Mouse (Mus musculus): Measurements from ENCODE around the gene Map3k4. TPM values are rescaled to one million over a fixed set of nuclear protein-coding genes. Genes with fewer than 3 reads are reported as not detected.
"Not testable (repeated sequence)": the region's sequence is repeated elsewhere in the genome, so short reads cannot be mapped to it uniquely, and the experiment has no call there.

The Map3k4 gene
- total RNA-seq, 1 experiment, result 31.7 TPM

GRCm38 (mm10) chr17:12299371-12299770, 19.2 kb downstream of the Map3k4 start:
- in situ Hi-C loops (cut with MboI; ENCODE audit: low sequenced_read_pairs in 2 of 2, unreplicated experiment in 2 of 2), result no loop called here
- Histone ChIP-seq H3K36me3 (ENCODE audit: control insufficient read depth, insufficient read depth, low read length, poor library complexity, severe bottlenecking) (no peaks in the 10 kb centered on the region), H3K9me3 (ENCODE audit: control insufficient read depth, insufficient read depth, low read depth, low read length) (no peaks in the 10 kb centered on the region), H3K9ac (ENCODE audit: insufficient read depth, low read depth, low read length, poor library complexity, severe bottlenecking) (no peak overlapping the region), H3K27ac (ENCODE audit: insufficient read depth, low read depth, low read length, poor library complexity, severe bottlenecking) (no peak overlapping the region), H3K4me3 (ENCODE audit: insufficient read depth in 1 of 2, low read depth in 1 of 2, low read length in 2 of 2, poor library complexity in 1 of 2, severe bottlenecking in 1 of 2) (no peak overlapping the region), H3K4me1 (ENCODE audit: control insufficient read depth in 2 of 2, insufficient read depth in 2 of 2, low read length in 2 of 2, poor library complexity in 1 of 2) (peaks cover 0 to 2% of the 10 kb centered on the region in 2 experiments; a peak in 1 of 4 replicates)
- DNase-seq (ENCODE audit: low read depth, low spot score), result no peak
- no peak for TF ChIP-seq MAFK (IDR thresholded peaks at IDR 0.05; ENCODE audit: insufficient read depth, low read depth, low read length)

DNA sequence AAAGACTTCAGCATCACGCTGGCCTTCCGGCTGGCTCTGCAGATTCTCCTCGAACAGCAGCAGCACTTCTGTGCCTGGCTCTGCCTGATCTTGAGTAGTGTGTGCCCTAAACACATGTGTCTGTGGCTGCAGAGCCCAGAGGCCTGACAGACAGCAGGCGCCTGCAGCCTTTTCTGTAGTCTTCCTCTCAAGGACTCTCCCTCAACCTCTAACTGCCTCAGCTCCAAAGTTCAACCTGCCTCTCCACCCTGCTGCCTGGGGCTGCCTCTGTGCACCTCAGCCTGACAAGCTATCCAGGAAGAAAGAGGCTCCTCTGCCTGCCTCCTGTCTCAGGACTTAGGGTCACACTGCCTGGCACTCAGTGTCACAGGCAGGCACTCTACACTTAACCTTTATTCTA, 20.6 kb downstream of the Map3k4 start:
- Histone ChIP-seq H3K4me3 (ENCODE audit: insufficient read depth in 1 of 2, low read depth in 1 of 2, low read length in 2 of 2, poor library complexity in 1 of 2, severe bottlenecking in 1 of 2) (no peak overlapping the region), H3K27ac (ENCODE audit: insufficient read depth, low read depth, low read length, poor library complexity, severe bottlenecking) (no peak overlapping the region), H3K36me3 (ENCODE audit: control insufficient read depth, insufficient read depth, low read length, poor library complexity, severe bottlenecking) (peaks cover 2% of the 10 kb centered on the region; the same call in 1 of the 2 replicates), H3K4me1 (ENCODE audit: control insufficient read depth in 2 of 2, insufficient read depth in 2 of 2, low read length in 2 of 2, poor library complexity in 1 of 2) (peaks cover 0 to 2% of the 10 kb centered on the region in 2 experiments; a peak in 1 of 4 replicates), H3K9me3 (ENCODE audit: control insufficient read depth, insufficient read depth, low read depth, low read length) (no peaks in the 10 kb centered on the region), H3K9ac (ENCODE audit: insufficient read depth, low read depth, low read length, poor library complexity, severe bottlenecking) (no peak overlapping the region)
- no peak for DNase-seq (ENCODE audit: low read depth, low spot score)
- in situ Hi-C loops (cut with MboI; ENCODE audit: low sequenced_read_pairs in 2 of 2, unreplicated experiment in 2 of 2), result no loop called here
- TF ChIP-seq CHD2 (IDR thresholded peaks at IDR 0.05; ENCODE audit: low read depth, low read length) (no peak), ZNF384 (IDR thresholded peaks at IDR 0.05; ENCODE audit: low read depth, low read length) (no peak), HCFC1 (IDR thresholded peaks at IDR 0.05; ENCODE audit: borderline replicate concordance, insufficient read depth, low read length) (no peak), MAFK (IDR thresholded peaks at IDR 0.05; ENCODE audit: insufficient read depth, low read depth, low read length) (no peak), ZC3H11A (IDR thresholded peaks at IDR 0.05; ENCODE audit: borderline replicate concordance, low read depth, low read length) (no peak)

GRCm38 (mm10) chr17:12297292-12297691, 21.3 kb downstream of the Map3k4 start:
- no peak for TF ChIP-seq MAFK (IDR thresholded peaks at IDR 0.05; ENCODE audit: insufficient read depth, low read depth, low read length)
- no peak for TF ChIP-seq ZNF384 (IDR thresholded peaks at IDR 0.05; ENCODE audit: low read depth, low read length)
- TF ChIP-seq HCFC1 (IDR thresholded peaks at IDR 0.05; ENCODE audit: borderline replicate concordance, insufficient read depth, low read length), result no peak
- TF ChIP-seq ZC3H11A (IDR thresholded peaks at IDR 0.05; ENCODE audit: borderline replicate concordance, low read depth, low read length), result no peak
- no peak for TF ChIP-seq CHD2 (IDR thresholded peaks at IDR 0.05; ENCODE audit: low read depth, low read length)
- no peaks in the 10 kb centered on the region for H3K9me3 ChIP-seq (ENCODE audit: control insufficient read depth, insufficient read depth, low read depth, low read length)
- H3K36me3 ChIP-seq (ENCODE audit: control insufficient read depth, insufficient read depth, low read length, poor library complexity, severe bottlenecking), result peaks cover 2% of the 10 kb centered on the region; the same call in 1 of the 2 replicates
- H3K9ac ChIP-seq (ENCODE audit: insufficient read depth, low read depth, low read length, poor library complexity, severe bottlenecking), result no peak overlapping the region
- in situ Hi-C loops (cut with MboI; ENCODE audit: low sequenced_read_pairs in 2 of 2, unreplicated experiment in 2 of 2), result no loop called here
- no peak overlapping the region for H3K4me3 ChIP-seq (ENCODE audit: insufficient read depth in 1 of 2, low read depth in 1 of 2, low read length in 2 of 2, poor library complexity in 1 of 2, severe bottlenecking in 1 of 2)
- no peak for DNase-seq (ENCODE audit: low read depth, low spot score)
- no peak overlapping the region for H3K27ac ChIP-seq (ENCODE audit: insufficient read depth, low read depth, low read length, poor library complexity, severe bottlenecking)
- H3K4me1 ChIP-seq (ENCODE audit: control insufficient read depth in 2 of 2, insufficient read depth in 2 of 2, low read length in 2 of 2, poor library complexity in 1 of 2), result peaks cover 0 to 2% of the 10 kb centered on the region in 2 experiments; a peak in 1 of 4 replicates

DNA sequence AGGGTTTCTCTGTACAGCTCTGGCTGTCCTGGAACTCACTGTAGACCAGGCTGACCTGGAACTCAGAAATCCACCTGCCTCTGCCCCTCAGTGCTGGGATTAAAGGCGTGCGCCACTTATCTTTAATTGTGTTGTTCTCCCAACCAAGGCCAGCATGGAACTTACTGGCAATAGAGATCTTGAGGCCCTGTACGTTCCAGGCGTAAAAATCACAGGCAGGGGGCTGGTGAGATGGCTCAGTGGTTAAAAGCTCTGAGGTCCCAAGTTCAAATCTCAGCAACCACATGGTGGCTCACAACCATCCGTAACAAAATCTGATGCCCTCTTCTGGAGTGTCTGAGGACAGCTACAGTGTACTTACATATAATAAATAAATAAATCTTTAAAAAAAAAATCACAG, 22.7 kb downstream of the Map3k4 start:
- in situ Hi-C loops (cut with MboI; ENCODE audit: low sequenced_read_pairs in 2 of 2, unreplicated experiment in 2 of 2), result not testable (repeated sequence)

DNA sequence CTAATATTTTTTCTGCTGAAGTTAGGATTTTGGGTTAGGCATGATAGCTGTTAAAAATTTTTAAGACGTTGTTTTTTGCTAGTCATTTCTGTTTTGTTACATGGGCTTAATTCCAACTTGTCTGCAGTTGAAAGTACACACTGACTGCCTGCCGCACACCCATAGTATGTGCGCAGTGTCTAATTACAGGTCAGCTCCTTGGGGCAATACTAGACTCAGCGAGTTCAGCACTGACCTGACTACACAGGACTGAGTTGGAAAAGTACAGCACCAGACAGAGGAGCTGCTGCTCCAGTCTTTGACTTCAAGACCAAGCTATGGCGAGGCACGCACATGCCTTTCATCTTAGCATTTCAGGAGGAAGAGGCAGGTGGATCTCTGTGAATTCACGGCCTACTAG, 24.2 kb downstream of the Map3k4 start:
- H3K4me1 ChIP-seq (ENCODE audit: control insufficient read depth in 2 of 2, insufficient read depth in 2 of 2, low read length in 2 of 2, poor library complexity in 1 of 2), result no peaks in the 10 kb centered on the region
- no peak overlapping the region for H3K4me3 ChIP-seq (ENCODE audit: insufficient read depth in 1 of 2, low read depth in 1 of 2, low read length in 2 of 2, poor library complexity in 1 of 2, severe bottlenecking in 1 of 2)
- in situ Hi-C loops (cut with MboI; ENCODE audit: low sequenced_read_pairs in 2 of 2, unreplicated experiment in 2 of 2), result no loop called here
- no peak for TF ChIP-seq MAFK (IDR thresholded peaks at IDR 0.05; ENCODE audit: insufficient read depth, low read depth, low read length)
- no peak for TF ChIP-seq ZNF384 (IDR thresholded peaks at IDR 0.05; ENCODE audit: low read depth, low read length)
- no peak for TF ChIP-seq CHD2 (IDR thresholded peaks at IDR 0.05; ENCODE audit: low read depth, low read length)
- TF ChIP-seq HCFC1 (IDR thresholded peaks at IDR 0.05; ENCODE audit: borderline replicate concordance, insufficient read depth, low read length), result no peak
- TF ChIP-seq ZC3H11A (IDR thresholded peaks at IDR 0.05; ENCODE audit: borderline replicate concordance, low read depth, low read length), result no peak
- peaks cover 6% of the 10 kb centered on the region; the same call in 1 of the 2 replicates for H3K36me3 ChIP-seq (ENCODE audit: control insufficient read depth, insufficient read depth, low read length, poor library complexity, severe bottlenecking)
- no peak overlapping the region for H3K9ac ChIP-seq (ENCODE audit: insufficient read depth, low read depth, low read length, poor library complexity, severe bottlenecking)
- no peaks in the 10 kb centered on the region; the same call in none of the 2 replicates for H3K9me3 ChIP-seq (ENCODE audit: control insufficient read depth, insufficient read depth, low read depth, low read length)
- H3K27ac ChIP-seq (ENCODE audit: insufficient read depth, low read depth, low read length, poor library complexity, severe bottlenecking), result no peak overlapping the region
- DNase-seq (ENCODE audit: low read depth, low spot score), result no peak

More for the DNA sequence above, 22.7 kb downstream of the Map3k4 start:
- not testable (repeated sequence) for H3K27ac ChIP-seq (ENCODE audit: insufficient read depth, low read depth, low read length, poor library complexity, severe bottlenecking); H3K4me3 ChIP-seq (ENCODE audit: insufficient read depth in 1 of 2, low read depth in 1 of 2, low read length in 2 of 2, poor library complexity in 1 of 2, severe bottlenecking in 1 of 2); H3K4me1 ChIP-seq (ENCODE audit: control insufficient read depth in 2 of 2, insufficient read depth in 2 of 2, low read length in 2 of 2, poor library complexity in 1 of 2); H3K9me3 ChIP-seq (ENCODE audit: control insufficient read depth, insufficient read depth, low read depth, low read length); H3K9ac ChIP-seq (ENCODE audit: insufficient read depth, low read depth, low read length, poor library complexity, severe bottlenecking); H3K36me3 ChIP-seq (ENCODE audit: control insufficient read depth, insufficient read depth, low read length, poor library complexity, severe bottlenecking); DNase-seq (ENCODE audit: low read depth, low spot score)
